Mouse (Mus musculus): ENCODE results near the gene St6gal2.

Gene St6gal2

GRCm38 (mm10) chr17:55445250-55446184, at the start of gene St6gal2:
St6gal2 (plus strand) TSS chr17:55445382.
- peak; percentile 16 for DNase-seq (ENCODE audit: low spot score)

GRCm38 (mm10) chr17:55406043-55406442, 39.1 kb upstream of the St6gal2 start:
- no peak for DNase-seq (ENCODE audit: low spot score)

DNA sequence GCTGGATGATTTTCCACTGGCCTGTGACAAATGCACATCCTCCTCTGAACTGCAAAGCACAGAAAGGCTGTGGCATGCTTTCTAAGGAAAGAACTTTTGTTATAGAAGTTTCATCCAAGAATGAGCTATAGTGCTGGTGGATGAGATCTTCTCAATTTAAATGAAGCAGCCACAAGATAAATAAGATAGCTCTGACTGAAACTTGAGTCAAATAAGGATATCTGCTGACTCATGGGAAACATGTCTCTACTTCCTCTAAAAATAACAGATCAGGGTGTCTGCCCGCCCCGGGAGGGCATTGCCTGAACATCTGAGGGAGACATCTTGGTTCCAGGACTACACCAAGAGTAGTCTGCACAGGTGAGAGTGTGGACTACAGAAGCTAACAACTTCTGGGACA, 28.7 kb upstream of the St6gal2 start:
- no peak for DNase-seq (ENCODE audit: low spot score)

DNA sequence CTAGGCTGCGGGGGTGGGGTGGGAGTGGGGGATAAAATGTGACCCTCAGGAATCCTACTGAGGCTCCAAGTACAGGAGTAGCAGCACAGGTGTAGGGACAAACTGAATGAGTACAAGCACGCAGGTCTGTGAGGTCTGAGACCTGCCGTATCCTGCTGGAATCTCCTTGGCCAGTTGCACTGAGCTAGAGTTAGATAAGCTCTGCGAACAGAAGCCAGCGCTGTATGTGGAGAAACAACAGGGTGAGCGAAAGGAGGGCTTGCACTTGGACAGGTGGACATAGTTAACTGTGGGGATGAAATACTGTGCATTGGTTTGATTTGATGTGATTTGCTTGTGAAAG, 974 bp downstream of the St6gal2 start:
- no peak for DNase-seq (ENCODE audit: low spot score)

DNA sequence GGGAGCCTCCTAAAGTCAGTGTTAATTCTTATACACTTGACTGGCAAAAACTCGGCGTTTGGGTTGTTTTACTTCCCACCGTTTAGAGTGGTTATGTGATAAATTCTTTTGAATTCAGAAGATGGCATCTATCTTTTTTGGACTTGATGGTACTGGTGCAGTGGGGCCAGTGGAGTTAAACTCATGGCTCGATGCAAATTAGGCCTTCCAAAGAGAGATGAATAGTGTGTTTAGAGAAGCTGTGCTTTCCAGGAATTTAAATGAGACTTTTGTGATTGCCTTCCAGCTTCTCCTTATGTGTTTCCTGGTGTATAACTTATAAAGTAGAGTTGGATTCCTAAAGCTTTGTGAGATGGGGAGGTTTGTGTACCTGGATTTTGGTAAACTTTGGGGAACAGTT, 1.5 kb downstream of the St6gal2 start:
- no peak for DNase-seq (ENCODE audit: low spot score)

GRCm38 (mm10) chr17:55450943-55451342, 5.8 kb downstream of the St6gal2 start:
- no peak for DNase-seq (ENCODE audit: low spot score)

DNA sequence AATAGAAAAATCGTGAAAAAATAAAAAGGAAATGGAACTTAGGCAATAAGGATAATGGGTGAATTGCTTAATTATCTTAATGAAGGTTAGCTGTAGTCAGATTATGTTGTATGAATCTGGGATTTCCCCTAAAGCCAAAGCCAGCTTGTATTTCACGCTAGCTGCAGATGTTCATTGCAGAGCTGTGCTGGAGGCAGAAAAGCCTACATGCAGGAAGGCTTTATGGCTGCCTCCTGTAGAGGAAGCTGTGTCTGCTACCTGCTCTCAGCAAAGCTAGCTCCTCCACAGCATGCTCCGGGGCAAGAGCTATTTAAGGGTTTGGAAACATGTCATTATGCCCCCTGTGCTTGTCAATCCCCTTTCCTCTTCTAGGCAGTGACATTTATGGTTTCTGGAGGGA, 9.3 kb downstream of the St6gal2 start:
- DNase-seq (ENCODE audit: low spot score), result no peak

GRCm38 (mm10) chr17:55460187-55460586, 15.0 kb downstream of the St6gal2 start:
- DNase-seq (ENCODE audit: low spot score), result no peak

DNA sequence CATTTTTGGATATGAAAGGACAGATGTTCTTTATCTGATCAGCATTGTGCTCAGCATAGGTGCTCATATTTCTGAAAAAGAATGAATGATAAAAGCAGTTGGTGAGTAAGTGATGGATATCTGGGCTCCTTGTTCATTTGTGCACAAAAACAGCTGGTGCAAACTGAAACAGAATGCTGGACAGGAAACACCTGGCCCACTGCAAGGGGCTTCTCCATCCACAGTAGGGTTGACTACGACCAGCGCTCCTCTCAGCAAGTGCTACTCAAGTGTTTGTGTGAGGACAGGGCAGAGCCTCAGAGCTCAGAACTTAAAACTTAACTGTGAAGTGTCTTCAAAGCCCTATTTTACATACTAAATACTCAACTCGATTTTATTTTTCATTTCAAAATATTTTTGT, 22.4 kb downstream of the St6gal2 start:
- no peak for DNase-seq (ENCODE audit: low spot score)

- no peak for DNase-seq (ENCODE audit: low spot score)
These were observed 23.8 kb downstream of the St6gal2 start for GRCm38 (mm10) chr17:55468963-55469362.

GRCm38 (mm10) chr17:55475974-55476373, 30.8 kb downstream of the St6gal2 start:
- no peak for DNase-seq (ENCODE audit: low spot score)

DNA sequence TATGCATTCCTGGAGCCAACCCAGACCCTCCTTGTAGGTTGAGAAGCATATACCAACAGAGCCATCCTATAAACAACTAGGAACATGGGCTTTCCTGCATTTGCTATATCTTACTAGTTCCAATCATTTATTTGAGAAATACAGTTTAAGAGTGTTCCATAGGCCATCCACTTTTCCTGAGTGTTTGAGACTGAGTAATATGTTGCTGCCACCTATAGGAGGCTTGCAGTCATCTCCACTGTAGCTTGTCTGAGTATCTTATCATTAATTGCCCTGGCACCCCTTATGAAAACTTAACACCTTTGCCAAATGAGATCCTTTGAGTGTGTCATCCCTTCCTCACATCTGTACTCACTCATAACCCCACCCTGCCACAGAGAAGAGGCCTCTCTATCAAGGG, 32.2 kb downstream of the St6gal2 start:
- no peak for DNase-seq (ENCODE audit: low spot score)

DNA sequence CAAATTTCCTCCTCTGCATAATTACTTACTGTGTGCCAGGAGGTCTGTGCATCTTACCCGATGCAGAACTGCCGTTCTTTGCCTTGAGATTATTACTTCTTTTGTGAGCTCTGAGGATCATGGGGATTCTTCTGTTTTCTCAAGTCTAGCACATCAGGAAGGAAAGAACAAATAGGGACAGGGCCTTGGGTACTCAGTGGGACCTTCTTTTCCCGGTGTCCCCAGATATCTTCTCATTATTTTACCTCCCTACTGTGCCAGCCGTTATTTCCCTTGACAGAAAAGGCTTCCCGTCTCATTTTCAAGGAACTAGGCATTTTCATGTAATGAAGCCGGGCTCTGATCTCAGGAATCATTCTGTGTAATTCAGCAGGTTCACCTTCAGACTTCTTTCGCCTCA, 34.2 kb downstream of the St6gal2 start:
- DNase-seq (ENCODE audit: low spot score), result no peak

DNA sequence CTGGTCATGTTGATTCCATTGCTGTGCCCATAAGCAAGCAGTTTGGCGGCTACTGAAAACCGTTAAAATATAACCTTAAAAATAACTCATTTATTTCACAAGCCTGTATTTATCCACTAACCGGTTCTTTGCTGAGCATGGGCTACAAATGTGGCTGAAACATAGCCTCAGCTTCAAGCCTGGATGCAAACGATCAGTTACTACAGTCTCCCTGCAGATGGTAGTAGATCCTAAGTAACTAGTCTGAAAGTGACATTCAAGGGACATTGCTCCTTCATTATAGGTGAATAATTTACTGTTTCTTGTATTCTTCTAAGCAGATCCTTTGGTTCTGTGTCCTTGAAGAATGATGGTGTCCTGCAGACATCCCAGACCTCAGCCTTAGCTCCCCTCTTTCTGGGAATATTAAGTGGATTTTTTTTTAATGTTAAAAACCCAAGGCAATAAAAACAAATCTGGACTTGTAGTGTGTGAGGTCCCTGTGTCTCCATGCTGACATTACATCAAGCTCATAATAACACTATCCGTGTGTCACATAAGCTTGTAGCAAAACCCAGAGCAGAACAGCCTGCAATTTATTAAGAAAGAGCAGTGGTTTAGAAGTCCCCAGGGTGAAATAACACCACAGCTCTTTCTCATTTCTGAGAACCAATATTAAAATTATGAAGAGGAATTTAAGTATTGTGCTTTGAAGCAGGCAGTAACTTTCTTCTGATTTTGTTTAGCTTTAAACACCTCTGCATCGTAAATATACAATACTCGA, 39.1 kb downstream of the St6gal2 start:
- DNase-seq (ENCODE audit: low spot score), result no peak

DNA sequence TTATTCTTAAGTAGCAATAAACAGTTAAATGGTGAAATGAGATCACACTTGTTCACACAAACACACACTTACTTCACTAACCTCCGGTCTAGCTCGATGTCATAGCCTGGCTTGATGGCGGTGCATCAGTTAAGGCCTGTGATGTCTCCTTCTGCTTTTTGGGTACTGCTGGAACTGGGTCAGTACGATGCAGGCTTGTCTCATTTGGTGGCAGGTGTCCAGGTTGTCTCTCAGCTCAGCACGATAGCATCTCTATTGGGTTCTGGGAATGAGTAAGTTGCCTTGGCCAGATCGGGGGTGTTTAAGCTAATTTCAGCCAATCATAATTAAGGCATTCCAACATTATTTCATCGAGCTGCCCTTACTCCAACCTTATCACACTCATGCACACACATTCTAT, 86.7 kb downstream of the St6gal2 start:
- no peak for DNase-seq (ENCODE audit: low spot score)

GRCm38 (mm10) chr17:55548476-55548875, 103.3 kb downstream of the St6gal2 start:
- no peak for DNase-seq (ENCODE audit: low spot score)

GRCm38 (mm10) chr17:55561774-55562173, 116.6 kb downstream of the St6gal2 start:
- DNase-seq (ENCODE audit: low spot score), result no peak

All from yolk sac, embryonic 10.5 days (tissue).